Mouse (Mus musculus): ENCODE results near the gene Wnt3. TPM values are rescaled to one million over a fixed set of nuclear protein-coding genes. Genes with fewer than 3 reads are reported as not detected.

Gene Wnt3
- polyA plus RNA-seq, 1 experiment from 2014 or later, result 0.49 TPM

- WGBS, result 75% methylated on average over 8 of the region's 8 CpGs
- Histone ChIP-seq H3K27ac (ENCODE audit: low read length) (no peak overlapping the region), H3K4me1 (ENCODE audit: insufficient read depth, low read depth, low read length) (no peaks in the 10 kb centered on the region), H3K9ac (replicated peaks; ENCODE audit: low read depth) (no peak overlapping the region), H3K4me2 (replicated peaks; ENCODE audit: low read depth, low read length) (no peak overlapping the region), H3K9me3 (ENCODE audit: low read length) (no peaks in the 10 kb centered on the region), H3K4me3 (ENCODE audit: low read depth, low read length) (no peak overlapping the region), H3K36me3 (ENCODE audit: insufficient read depth, low read length) (peaks cover 13% of the 10 kb centered on the region), H3K27me3 (replicated peaks; ENCODE audit: insufficient read depth, low read length) (no peaks in the 10 kb centered on the region)
- TF ChIP-seq CTCF (IDR thresholded peaks at IDR 0.05), result no peak
- no peak for TF ChIP-seq EP300 (IDR thresholded peaks at IDR 0.05)
- ATAC-seq (no peak), DNase-seq (ENCODE audit: low spot score) (no peak)
These were observed 89.0 kb downstream of the Wnt3 start for GRCm38 (mm10) chr11:103862951-103863350.

GRCm38 (mm10) chr11:103864486-103864885 lies 90.5 kb downstream of the Wnt3 start:
- Histone ChIP-seq H3K27ac (ENCODE audit: low read length) (no peak overlapping the region), H3K36me3 (ENCODE audit: insufficient read depth, low read length) (peaks cover 13% of the 10 kb centered on the region), H3K4me1 (ENCODE audit: insufficient read depth, low read depth, low read length) (no peaks in the 10 kb centered on the region), H3K9ac (replicated peaks; ENCODE audit: low read depth) (no peak overlapping the region), H3K9me3 (ENCODE audit: low read length) (no peaks in the 10 kb centered on the region), H3K4me2 (replicated peaks; ENCODE audit: low read depth, low read length) (no peak overlapping the region), H3K4me3 (ENCODE audit: low read depth, low read length) (no peak overlapping the region), H3K27me3 (replicated peaks; ENCODE audit: insufficient read depth, low read length) (no peaks in the 10 kb centered on the region)
- ATAC-seq (no peak), DNase-seq (ENCODE audit: low spot score) (no peak)
- WGBS, result 85% methylated on average over 4 of the region's 4 CpGs
- TF ChIP-seq EP300 (IDR thresholded peaks at IDR 0.05) (no peak), CTCF (IDR thresholded peaks at IDR 0.05) (no peak)

- DNase-seq (ENCODE audit: low spot score) (no peak), ATAC-seq (no peak)
- H3K27ac ChIP-seq (ENCODE audit: low read length), result no peak overlapping the region
- H3K27me3 ChIP-seq (replicated peaks; ENCODE audit: insufficient read depth, low read length), result no peaks in the 10 kb centered on the region
- no peak overlapping the region for H3K4me3 ChIP-seq (ENCODE audit: low read depth, low read length)
- H3K36me3 ChIP-seq (ENCODE audit: insufficient read depth, low read length), result peaks cover 13% of the 10 kb centered on the region
- no peaks in the 10 kb centered on the region for H3K4me1 ChIP-seq (ENCODE audit: insufficient read depth, low read depth, low read length)
- H3K4me2 ChIP-seq (replicated peaks; ENCODE audit: low read depth, low read length), result no peak overlapping the region
- no peaks in the 10 kb centered on the region for H3K9me3 ChIP-seq (ENCODE audit: low read length)
- TF ChIP-seq EP300 (IDR thresholded peaks at IDR 0.05) (no peak), CTCF (IDR thresholded peaks at IDR 0.05) (no peak)
- no peak overlapping the region for H3K9ac ChIP-seq (replicated peaks; ENCODE audit: low read depth)
- WGBS, result 84% methylated on average over 7 of the region's 7 CpGs
These were observed 91.4 kb downstream of the Wnt3 start for GRCm38 (mm10) chr11:103865346-103865745.

Other genes with a start within 250 kb of the Wnt3 start
- gene Gm884, start 153.0 kb upstream of the Wnt3 start, polyA plus RNA-seq (2015; fragmentation: Nextera tagmentation; extraction: Ambion mirVana), result not detected in 2 replicates
- gene Lyzl6, start 135.3 kb upstream of the Wnt3 start, polyA plus RNA-seq (2015; fragmentation: Nextera tagmentation; extraction: Ambion mirVana), result not detected in 2 replicates
- 0.18 and 0.19 TPM in 2 replicates for gene Rprml, start 124.6 kb upstream of the Wnt3 start, polyA plus RNA-seq (2015; fragmentation: Nextera tagmentation; extraction: Ambion mirVana)
- 78.5 and 87.6 TPM in 2 replicates for gene Gosr2, start 76.3 kb upstream of the Wnt3 start, polyA plus RNA-seq (2015; fragmentation: Nextera tagmentation; extraction: Ambion mirVana)
- gene Wnt9b, start 24.3 kb upstream of the Wnt3 start, polyA plus RNA-seq (2015; fragmentation: Nextera tagmentation; extraction: Ambion mirVana), result 0.08 and 0.11 TPM in 2 replicates
- 44.7 and 47.3 TPM in 2 replicates for gene Nsf, start 179.9 kb downstream of the Wnt3 start, polyA plus RNA-seq (2015; fragmentation: Nextera tagmentation; extraction: Ambion mirVana)
- gene Arf2, start 192.6 kb downstream of the Wnt3 start, polyA plus RNA-seq (2015; fragmentation: Nextera tagmentation; extraction: Ambion mirVana), result 95.8 and 107 TPM in 2 replicates

Data from lung, postnatal 0 days (tissue).